Mouse (Mus musculus) stomach, postnatal 0 days (tissue): Measurements from ENCODE around the gene Hist1h2bg. TPM values are rescaled to one million over a fixed set of nuclear protein-coding genes. Genes with fewer than 3 reads are reported as not detected.
A peak's percentile ranks its signal among the peaks of the same experiment; 100 is the strongest.
"Not testable (repeated sequence)": the region's sequence is repeated elsewhere in the genome, so short reads cannot be mapped to it uniquely, and the experiment has no call there.

ENCODE experiments used
- ATAC-seq: fragments of 200-750 bp; cut with Nextera tagmentation; 2 replicates; pipeline ENCODE4 v1.8.0; 2017; ENCODE audit not compliant: low FRiP score, low TSS enrichment
- DNase-seq: peaks from one replicate; pipeline ENCODE4 v3.0.0-alpha.2; 2016; ENCODE audit warnings: low spot score
- H3K27ac ChIP-seq: fragments of 300-500 bp; sonication (generic); replicated peaks from 2 replicates; pipeline ENCODE4 v1.5.1; 2014; ENCODE audit warnings: mild to moderate bottlenecking, control low read depth
- H3K27me3 ChIP-seq: fragments of 300-500 bp; sonication (generic); 2 replicates; pipeline ENCODE4 v1.6.1; 2014; ENCODE audit warnings: low read length; ENCODE audit not compliant: control insufficient read depth, insufficient read depth
- H3K36me3 ChIP-seq: fragments of 300-500 bp; sonication (generic); 2 replicates; pipeline ENCODE4 v1.6.1; 2014; ENCODE audit warnings: low read length, mixed read lengths; ENCODE audit not compliant: control insufficient read depth, insufficient read depth
- H3K4me1 ChIP-seq: fragments of 300-500 bp; sonication (generic); replicated peaks from 2 replicates; pipeline ENCODE4 v1.6.1; 2014; ENCODE audit warnings: antibody characterized with exemption; ENCODE audit not compliant: control insufficient read depth, insufficient read depth
- H3K4me2 ChIP-seq: fragments of 300-500 bp; sonication (generic); replicated peaks from 2 replicates; pipeline ENCODE4 v1.6.1; 2014; ENCODE audit warnings: low read depth, mild to moderate bottlenecking, control low read depth, moderate library complexity
- H3K4me3 ChIP-seq: fragments of 300-500 bp; sonication (generic); 2 replicates; pipeline ENCODE4 v1.5.1; 2014; ENCODE audit warnings: low read depth, low read length, control low read depth
- H3K9ac ChIP-seq: fragments of 300-500 bp; sonication (generic); 2 replicates; pipeline ENCODE4 v1.6.1; 2014; ENCODE audit warnings: mild to moderate bottlenecking, low read length, control low read depth, mixed read lengths
- H3K9me3 ChIP-seq: fragments of 300-500 bp; sonication (generic); 2 replicates; pipeline ENCODE4 v1.6.1; 2016; ENCODE audit warnings: low read length; ENCODE audit not compliant: control insufficient read depth
- CTCF ChIP-seq: IDR thresholded peaks from 2 replicates; pipeline ENCODE4 v1.5.1; 2016; ENCODE audit warnings: antibody characterized with exemption, low read depth, mild to moderate bottlenecking, moderate library complexity
- EP300 ChIP-seq: optimal IDR thresholded peaks from 2 replicates; pipeline ENCODE3; 2016; ENCODE audit warnings: antibody characterized with exemption
- WGBS: fragments of 180-500 bp; shearing (Covaris S2); extraction: QIAGEN DNeasy Blood & Tissue Kit; methylation state at CpG from one replicate; pipeline ENCODE4 v1.1.7; 2014; 5-methylcytosine and 5-hydroxymethylcytosine counted together
- polyA plus RNA-seq: library from polyadenylated mRNA; unstranded; fragments of >200 nt; fragmentation: Nextera tagmentation; extraction: Ambion mirVana; gene quantifications from 2 replicates; pipeline ENCODE4 v1.2.1, GENCODE M21; 2015

The Hist1h2bg gene
- polyA plus RNA-seq, 1 experiment from 2014 or later = 10.5 TPM

DNA sequence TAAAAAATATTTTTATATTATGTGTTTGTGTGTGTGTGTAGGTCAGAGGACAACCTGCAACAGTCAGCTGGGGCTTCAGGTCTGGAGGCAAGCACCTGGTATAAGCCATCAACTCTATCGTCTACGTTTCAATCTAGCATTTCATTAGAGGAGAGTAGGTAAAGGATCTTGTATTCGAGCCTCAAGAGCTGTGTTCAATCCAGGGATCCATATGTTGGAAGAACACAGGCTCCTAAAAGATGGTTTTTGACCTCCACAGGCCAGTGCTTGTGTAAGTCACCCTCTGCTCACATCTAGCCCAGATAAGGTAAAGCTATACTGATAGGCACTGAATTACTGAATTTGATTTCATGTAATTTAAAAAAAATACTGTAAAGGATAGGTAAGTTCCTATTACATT lies 14.3 kb upstream of the Hist1h2bg start:
- no peak overlapping the region for H3K9ac ChIP-seq
- no peaks in the 10 kb centered on the region for H3K4me1 ChIP-seq
- H3K9me3 ChIP-seq = no peaks in the 10 kb centered on the region
- 63% methylated on average over 3 of the region's 3 CpGs for WGBS
- H3K27ac ChIP-seq = no peak overlapping the region; the same call in 1 of the 2 replicates
- no peak overlapping the region for H3K4me3 ChIP-seq
- TF ChIP-seq EP300 = no peak
- TF ChIP-seq CTCF = no peak
- no peaks in the 10 kb centered on the region for H3K27me3 ChIP-seq
- no peak overlapping the region for H3K4me2 ChIP-seq
- no peaks in the 10 kb centered on the region for H3K36me3 ChIP-seq
- no peak for DNase-seq
- no peak for ATAC-seq

GRCm38 (mm10) chr13:23560699-23561098 lies 10.5 kb upstream of the Hist1h2bg start:
- H3K4me3 ChIP-seq, H3K4me2 ChIP-seq, H3K36me3 ChIP-seq, H3K9me3 ChIP-seq, H3K27ac ChIP-seq, H3K27me3 ChIP-seq, H3K9ac ChIP-seq, DNase-seq, H3K4me1 ChIP-seq, ATAC-seq: not testable (repeated sequence)
- WGBS = 18% methylated on average over 2 of the region's 2 CpGs

DNA sequence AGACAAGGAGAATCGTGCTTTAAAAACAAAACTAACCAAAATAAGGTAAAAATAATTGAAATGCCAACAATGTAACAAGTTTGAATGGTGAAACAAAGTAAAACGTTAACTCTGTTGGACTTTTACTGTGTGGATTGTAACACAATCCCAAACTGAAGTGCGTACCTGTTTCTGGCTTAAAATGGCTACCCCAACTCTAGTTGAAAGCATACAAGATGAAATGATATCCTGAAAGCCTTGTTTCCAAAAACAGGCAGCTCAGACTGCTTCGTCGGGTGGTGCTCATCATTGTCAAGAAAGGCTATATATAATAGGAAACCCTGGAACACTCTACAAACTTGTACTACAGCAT lies 9.7 kb upstream of the Hist1h2bg start:
- H3K27ac ChIP-seq = 0 out of 2 replicates have a peak overlapping the region, but pooled peaks have one; percentile 97
- not testable (repeated sequence) for H3K36me3 ChIP-seq, H3K4me1 ChIP-seq, H3K9ac ChIP-seq, ATAC-seq, DNase-seq, H3K9me3 ChIP-seq, H3K27me3 ChIP-seq
- H3K4me3 ChIP-seq = peak overlapping the region; percentile 42
- 0% methylated on average over 2 of the region's 5 CpGs for WGBS
- H3K4me2 ChIP-seq = peak overlapping the region; percentile 51

DNA sequence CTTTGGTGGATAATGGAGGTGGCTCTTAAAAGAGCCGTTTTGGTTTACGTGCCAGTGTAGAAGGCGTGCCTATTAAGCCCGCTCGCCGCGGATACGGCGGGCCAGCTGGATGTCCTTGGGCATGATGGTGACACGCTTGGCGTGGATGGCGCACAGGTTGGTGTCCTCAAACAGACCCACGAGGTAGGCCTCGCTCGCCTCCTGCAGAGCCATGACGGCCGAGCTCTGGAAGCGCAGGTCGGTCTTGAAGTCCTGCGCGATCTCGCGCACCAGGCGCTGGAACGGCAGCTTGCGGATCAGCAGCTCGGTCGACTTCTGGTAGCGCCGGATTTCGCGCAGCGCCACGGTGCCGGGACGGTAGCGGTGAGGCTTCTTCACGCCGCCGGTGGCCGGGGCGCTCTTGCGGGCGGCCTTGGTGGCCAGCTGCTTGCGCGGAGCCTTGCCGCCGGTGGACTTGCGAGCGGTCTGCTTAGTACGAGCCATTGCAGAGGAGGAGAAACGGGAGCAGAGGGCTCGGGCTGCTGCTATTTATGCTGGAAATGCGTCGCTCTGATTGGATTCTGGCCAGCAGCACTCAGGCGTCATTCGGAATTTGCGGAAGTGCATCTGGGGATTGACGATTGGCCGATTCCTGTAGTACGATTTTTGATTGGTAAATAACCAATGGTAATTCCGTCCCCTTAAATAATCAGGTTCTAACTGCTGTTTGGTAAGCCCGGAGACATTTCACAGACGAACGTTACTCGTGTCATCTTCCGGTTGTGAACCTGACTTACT lies 9.1 kb upstream of the Hist1h2bg start, which contains the start of gene Hist1h3e:
Gene Hist1h3e (minus strand): TSS at position 487 of the 777 bp plus-strand sequence.
- H3K27me3 ChIP-seq, H3K4me1 ChIP-seq, H3K36me3 ChIP-seq, H3K9me3 ChIP-seq: not testable (repeated sequence)
- WGBS = under 1% methylated on average over 32 of the region's 67 CpGs
- Histone ChIP-seq H3K27ac (peak within 1 kb of the TSS; percentile 97), H3K9ac (peak within 1 kb of the TSS; percentile 59), H3K4me3 (peak within 1 kb of the TSS; percentile 42), H3K4me2 (peak within 1 kb of the TSS; percentile 68)
- DNase-seq = peak; percentile 95
- TF ChIP-seq EP300 = peak; percentile 49
- ATAC-seq = peak; percentile 93

GRCm38 (mm10) chr13:23562699-23563462 lies 8.3 kb upstream of the Hist1h2bg start:
- 2% methylated on average over 18 of the region's 18 CpGs for WGBS
- H3K9me3 ChIP-seq = no peaks in the 10 kb centered on the region
- H3K4me1 ChIP-seq = no peaks in the 10 kb centered on the region
- H3K9ac ChIP-seq = peak overlapping the region; percentile 59
- ATAC-seq = peak; percentile 61
- H3K27ac ChIP-seq = peak overlapping the region; percentile 97
- no peaks in the 10 kb centered on the region for H3K36me3 ChIP-seq
- TF ChIP-seq EP300 = no peak
- peak; percentile 78 for TF ChIP-seq CTCF
- peak overlapping the region; percentile 68 for H3K4me2 ChIP-seq
- no peaks in the 10 kb centered on the region for H3K27me3 ChIP-seq
- peak; percentile 52 for DNase-seq
- H3K4me3 ChIP-seq = peak overlapping the region; percentile 42

DNA sequence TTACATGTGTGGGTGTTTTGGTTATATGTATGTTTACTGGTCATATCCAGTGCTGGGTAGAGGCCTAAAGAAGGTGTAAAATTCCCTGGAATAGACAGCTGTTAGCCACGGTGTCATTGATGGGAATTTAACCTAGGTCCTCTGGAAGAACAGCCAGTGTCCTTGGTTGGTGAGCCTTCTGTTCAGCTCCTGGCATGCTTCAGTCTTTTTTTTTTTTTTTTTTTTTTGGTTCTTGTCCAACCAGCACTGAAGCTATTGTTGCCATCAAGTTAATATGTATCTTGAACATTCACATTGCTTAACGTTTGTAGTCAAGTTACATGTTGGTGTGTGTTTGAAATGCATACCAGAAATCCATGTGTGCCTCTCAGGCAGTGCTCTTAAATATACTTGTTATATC lies 6.7 kb upstream of the Hist1h2bg start:
- Histone ChIP-seq H3K4me1 (no peaks in the 10 kb centered on the region), H3K36me3 (no peaks in the 10 kb centered on the region), H3K9me3 (no peaks in the 10 kb centered on the region), H3K9ac (no peak overlapping the region), H3K27ac (no peak overlapping the region), H3K27me3 (no peaks in the 10 kb centered on the region), H3K4me3 (no peak overlapping the region), H3K4me2 (no peak overlapping the region)
- 80% methylated on average over 2 of the region's 2 CpGs for WGBS
- TF ChIP-seq CTCF (no peak), EP300 (no peak)
- ATAC-seq = no peak
- DNase-seq = no peak
